ENCODE assay signal across 41 mouse cellular contexts in genomic region chr10:75973846-75974245, GRCm38 (mm10). TPM values are rescaled to one million over a fixed set of nuclear protein-coding genes. Genes with fewer than 3 reads are reported as not detected.
"Had no signal": no experiment of that assay in that cellular context is flagged by ENCODE, and none has a peak within 500 bp of the region (broad histone marks: within the 10 kb centered on the region; RNA-seq: fewer than 3 reads in every experiment).

No protein-coding gene starts in this region.

- H3K36me3 ChIP-seq: limb, embryonic 10.5 days; limb, embryonic 12.5 days; limb, embryonic 13.5 days; limb, embryonic 15.5 days; liver, embryonic 12.5 days; liver, embryonic 13.5 days; liver, embryonic 15.5 days; lung, embryonic 15.5 days; midbrain, embryonic 10.5 days; midbrain, embryonic 12.5 days; midbrain, embryonic 13.5 days; midbrain, embryonic 15.5 days had no signal

- DNase-seq: left cerebral cortex, postnatal 4 days; liver; liver, embryonic 13.5 days; liver, postnatal 0 days; lung, adult 18-20 months; lung, adult 2 months; lung, embryonic 14.5 days; lung, postnatal 10 days; lung, postnatal 14 days; lung, postnatal 36 days; lung, postnatal 4 days had no signal

- H3K4me3 ChIP-seq: left cerebral cortex, adult 2 months; limb, embryonic 10.5 days; limb, embryonic 12.5 days; limb, embryonic 13.5 days; limb, embryonic 15.5 days; liver, embryonic 12.5 days; liver, embryonic 13.5 days; liver, embryonic 15.5 days; lung, embryonic 15.5 days; midbrain, embryonic 10.5 days; midbrain, embryonic 12.5 days; midbrain, embryonic 13.5 days; midbrain, embryonic 15.5 days; myocyte had no signal

- H3K4me2 ChIP-seq: limb, embryonic 12.5 days; limb, embryonic 13.5 days; limb, embryonic 15.5 days; liver, embryonic 11.5 days; liver, embryonic 12.5 days; liver, embryonic 13.5 days; liver, embryonic 15.5 days; lung, embryonic 14.5 days; lung, embryonic 15.5 days; midbrain, embryonic 12.5 days; midbrain, embryonic 13.5 days; midbrain, embryonic 15.5 days had no signal

- H3K9ac ChIP-seq: limb, embryonic 12.5 days; limb, embryonic 13.5 days; limb, embryonic 15.5 days; liver, embryonic 12.5 days; liver, embryonic 13.5 days; liver, embryonic 14.5 days; liver, embryonic 15.5 days; liver, postnatal 0 days; lung, embryonic 14.5 days; lung, embryonic 15.5 days; midbrain, embryonic 12.5 days; midbrain, embryonic 13.5 days; midbrain, embryonic 15.5 days had no signal

- ATAC-seq: liver, embryonic 12.5 days; liver, postnatal 0 days; lung, postnatal 0 days; midbrain, embryonic 13.5 days; midbrain, embryonic 15.5 days; midbrain, embryonic 16.5 days had no signal

- H3K9me3 ChIP-seq: limb, embryonic 10.5 days; limb, embryonic 12.5 days; limb, embryonic 13.5 days; limb, embryonic 15.5 days; liver, embryonic 13.5 days; liver, embryonic 15.5 days; lung, embryonic 15.5 days; midbrain, embryonic 12.5 days; midbrain, embryonic 13.5 days; midbrain, embryonic 15.5 days had no signal

- H3K4me1 ChIP-seq: limb, embryonic 10.5 days; limb, embryonic 12.5 days; limb, embryonic 13.5 days; limb, embryonic 15.5 days; midbrain, embryonic 13.5 days; midbrain, embryonic 15.5 days had no signal

- H3K27me3 ChIP-seq: limb, embryonic 12.5 days; limb, embryonic 13.5 days; limb, embryonic 15.5 days; liver, embryonic 12.5 days; liver, embryonic 13.5 days; liver, embryonic 15.5 days; lung, embryonic 15.5 days; midbrain, embryonic 12.5 days; midbrain, embryonic 13.5 days; midbrain, embryonic 15.5 days had no signal

- H3K27ac ChIP-seq: left cerebral cortex, adult 2 months; limb, embryonic 10.5 days; limb, embryonic 12.5 days; limb, embryonic 13.5 days; limb, embryonic 15.5 days; liver, embryonic 12.5 days; liver, embryonic 13.5 days; liver, embryonic 14.5 days; liver, embryonic 15.5 days; lung, embryonic 15.5 days; macrophage; midbrain, embryonic 10.5 days; midbrain, embryonic 12.5 days; midbrain, embryonic 13.5 days; midbrain, embryonic 15.5 days had no signal

RNA-seq across cellular contexts. Expression of gene Gm5134, which starts 19.5 kb away (rescaled TPM):
- total RNA-seq: left cerebral cortex, adult 18-20 months; left cerebral cortex, adult 2 months; left cerebral cortex, postnatal 14 days; left cerebral cortex, postnatal 25 days; left cerebral cortex, postnatal 36 days; left cerebral cortex, postnatal 4 days; liver, adult 2 months; midbrain, postnatal 0 days; monocyte, adult 5-6 weeks had no signal
- polyA plus RNA-seq: limb, embryonic 10.5 days; limb, embryonic 11.5 days; limb, embryonic 12.5 days; limb, embryonic 15.5 days; liver, adult 2 months; lung, embryonic 16.5 days; lung, postnatal 0 days; macrophage; midbrain, embryonic 12.5 days; midbrain, embryonic 15.5 days; midbrain, embryonic 16.5 days; midbrain, postnatal 0 days had no signal

RNA-seq across cellular contexts. Expression of gene Vpreb3, which starts 31.0 kb away (rescaled TPM):
- total RNA-seq: left cerebral cortex, adult 18-20 months; left cerebral cortex, adult 2 months; left cerebral cortex, adult 8-10 months; left cerebral cortex, postnatal 10 days; left cerebral cortex, postnatal 14 days; left cerebral cortex, postnatal 25 days; left cerebral cortex, postnatal 36 days; left cerebral cortex, postnatal 4 days; megakaryocyte progenitor cell, adult 5-6 weeks; midbrain, postnatal 0 days had no signal
- polyA plus RNA-seq: macrophage had no signal

RNA-seq across cellular contexts. Expression of gene Gm867, which starts 33.4 kb away (rescaled TPM):
- total RNA-seq: left cerebral cortex, adult 18-20 months; left cerebral cortex, postnatal 14 days; left cerebral cortex, postnatal 25 days; megakaryocyte progenitor cell, adult 5-6 weeks; monocyte, adult 5-6 weeks had no signal
- polyA plus RNA-seq: limb, embryonic 13.5 days; macrophage had no signal

RNA-seq across cellular contexts. Expression of gene Mmp11, which starts 37.5 kb away (rescaled TPM):
- total RNA-seq: monocyte, adult 5-6 weeks had no signal
